Comparison of ENCODE assay signal across 10 mouse cellular contexts in the genomic region with DNA sequence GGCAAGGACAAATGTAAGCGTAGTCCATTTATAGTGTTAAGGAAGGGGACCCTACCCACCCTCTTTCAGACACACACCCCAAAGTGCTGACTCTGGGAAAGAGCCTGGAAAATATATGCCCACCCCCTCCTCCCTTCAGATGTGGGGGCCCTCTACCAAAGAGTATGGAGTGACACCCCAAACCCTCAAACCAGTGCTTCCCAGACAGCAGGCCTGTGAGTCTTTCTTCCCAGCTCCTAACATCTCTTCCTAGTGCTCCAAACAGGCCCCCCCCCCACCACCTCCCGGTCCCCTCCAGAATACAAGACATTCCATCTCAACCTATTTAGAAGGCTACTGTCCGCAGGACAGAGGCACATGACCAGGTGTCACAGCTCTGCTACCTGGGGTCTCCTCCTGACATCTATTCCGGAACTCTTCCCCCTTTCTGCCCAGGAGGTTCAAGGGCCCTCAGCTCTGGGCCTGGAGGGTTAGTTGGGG. TPM values are rescaled to one million over a fixed set of nuclear protein-coding genes. Genes with fewer than 3 reads are reported as not detected.
A peak's percentile ranks its signal among the peaks of the same experiment; 100 is the strongest.
DNase-seq lines count a peak whose midpoint lies in the region; ATAC-seq and TF ChIP-seq lines count a peak whose summit lies in the region.
"Had no signal": no experiment of that assay in that cellular context is flagged by ENCODE, and none has a peak within 500 bp of the region (broad histone marks: within the 10 kb centered on the region; RNA-seq: fewer than 3 reads in every experiment).

No protein-coding gene starts in this region.

- H3K27ac ChIP-seq in heart, embryonic 13.5 days (replicated peaks) = no peak overlapping the region
- H3K27ac ChIP-seq in forebrain, embryonic 14.5 days (ENCODE audit: low read depth, low read length) = peak overlapping the region; percentile 99
- H3K27ac ChIP-seq in limb, embryonic 11.5 days (replicated peaks; ENCODE audit: low read depth, low read length) = no peak overlapping the region
- H3K27ac ChIP-seq in neural tube, embryonic 13.5 days (replicated peaks) = peak overlapping the region; percentile 54
- no peak overlapping the region for H3K27ac ChIP-seq in liver, postnatal 0 days (ENCODE audit: low read depth)
- H3K27ac ChIP-seq: intestine, embryonic 15.5 days had no signal

- ATAC-seq in heart, embryonic 13.5 days (ENCODE audit: extremely low read depth, insufficient number of reproducible peaks, low FRiP score, low TSS enrichment) = no peak
- no peak for ATAC-seq in forebrain, embryonic 14.5 days
- ATAC-seq in limb, embryonic 11.5 days (ENCODE audit: insufficient number of reproducible peaks, low FRiP score, low TSS enrichment, low read depth) = no peak
- no peak for ATAC-seq in neural tube, embryonic 13.5 days (ENCODE audit: low read depth)
- no peak for ATAC-seq in liver, postnatal 0 days

- no peak for TF ChIP-seq CTCF in liver, postnatal 0 days (IDR thresholded peaks at IDR 0.05; ENCODE audit: low read depth)

- H3K4me2 ChIP-seq in heart, embryonic 13.5 days = peak overlapping the region; percentile 94
- peak overlapping the region; percentile 96 for H3K4me2 ChIP-seq in forebrain, embryonic 14.5 days (ENCODE audit: low read length)
- H3K4me2 ChIP-seq in limb, embryonic 11.5 days (ENCODE audit: low read depth, severe bottlenecking) = peak overlapping the region; percentile 17
- peak overlapping the region; percentile 95 for H3K4me2 ChIP-seq in neural tube, embryonic 13.5 days
- no peak overlapping the region for H3K4me2 ChIP-seq in liver, postnatal 0 days (ENCODE audit: low read depth, low read length)

- 0 out of 2 replicates have a peak overlapping the region, but pooled peaks have one; percentile 14 for H3K9ac ChIP-seq in heart, embryonic 13.5 days
- H3K9ac ChIP-seq in forebrain, embryonic 14.5 days (ENCODE audit: low read length) = peak overlapping the region; percentile 100
- no peak overlapping the region for H3K9ac ChIP-seq in limb, embryonic 11.5 days (ENCODE audit: low read length)
- H3K9ac ChIP-seq in neural tube, embryonic 13.5 days = peak overlapping the region; percentile 97; the same call in 1 of the 2 replicates
- H3K9ac ChIP-seq in liver, postnatal 0 days (replicated peaks) = no peak overlapping the region
- H3K9ac ChIP-seq: intestine, embryonic 15.5 days had no signal

- 48% methylated on average over 4 of the region's 4 CpGs for WGBS in heart, embryonic 13.5 days
- WGBS in forebrain, embryonic 14.5 days = 37% methylated on average over 4 of the region's 4 CpGs
- 31% methylated on average over 4 of the region's 4 CpGs for WGBS in limb, embryonic 11.5 days
- WGBS in neural tube, embryonic 13.5 days = 44% methylated on average over 4 of the region's 4 CpGs
- 57% methylated on average over 4 of the region's 4 CpGs for WGBS in liver, postnatal 0 days (ENCODE audit: insufficient replicate concordance)

- peaks cover 8% of the 10 kb centered on the region for H3K36me3 ChIP-seq in heart, embryonic 13.5 days
- H3K36me3 ChIP-seq in forebrain, embryonic 14.5 days (ENCODE audit: control insufficient read depth, insufficient read depth, low read length) = peaks cover 16% of the 10 kb centered on the region
- H3K36me3 ChIP-seq in limb, embryonic 11.5 days (ENCODE audit: control insufficient read depth, insufficient read depth, low read length) = no peaks in the 10 kb centered on the region
- no peaks in the 10 kb centered on the region for H3K36me3 ChIP-seq in neural tube, embryonic 13.5 days
- H3K36me3 ChIP-seq in liver, postnatal 0 days (replicated peaks; ENCODE audit: insufficient read depth, low read length) = no peaks in the 10 kb centered on the region
- H3K36me3 ChIP-seq: G1E; intestine, embryonic 15.5 days had no signal

- H3K27me3 ChIP-seq in heart, embryonic 13.5 days (replicated peaks) = peaks cover 44% of the 10 kb centered on the region
- H3K27me3 ChIP-seq in forebrain, embryonic 14.5 days (replicated peaks; ENCODE audit: control insufficient read depth, insufficient read depth, low read length) = no peaks in the 10 kb centered on the region
- H3K27me3 ChIP-seq in limb, embryonic 11.5 days (ENCODE audit: control insufficient read depth, insufficient read depth, low read length) = peaks cover 42% of the 10 kb centered on the region
- H3K27me3 ChIP-seq in neural tube, embryonic 13.5 days = peaks cover 30% of the 10 kb centered on the region
- H3K27me3 ChIP-seq in liver, postnatal 0 days (ENCODE audit: insufficient read depth, low read length) = peaks cover 52% of the 10 kb centered on the region

- H3K4me3 ChIP-seq in heart, embryonic 13.5 days = no peak overlapping the region
- H3K4me3 ChIP-seq in forebrain, embryonic 14.5 days (ENCODE audit: low read depth, low read length) = peak overlapping the region; percentile 99
- 0 out of 2 replicates have a peak overlapping the region, but pooled peaks have one; percentile 14 for H3K4me3 ChIP-seq in limb, embryonic 11.5 days (ENCODE audit: low read depth, low read length)
- H3K4me3 ChIP-seq in neural tube, embryonic 13.5 days = peak overlapping the region; percentile 87; the same call in 1 of the 2 replicates
- no peak overlapping the region for H3K4me3 ChIP-seq in liver, postnatal 0 days (ENCODE audit: low read depth, low read length)

- intact Hi-C loops in heart, postnatal 10 days (cut with DNase I) = loop anchor here (1.0 to 10.0 kb wide), 6 partner anchors 162 to 738 kb away; no protein-coding TSS in a partner anchor

- DNase-seq in heart, postnatal 10 days = no peak
- no peak for DNase-seq in forebrain, embryonic 14.5 days (ENCODE audit: low spot score)
- no peak for DNase-seq in limb, embryonic 11.5 days (ENCODE audit: low spot score)
- no peak for DNase-seq in embryo, embryonic 10 days (ENCODE audit: low spot score)
- no peak for DNase-seq in kidney, postnatal 25 days
- DNase-seq in liver, postnatal 0 days = no peak

- H3K9me3 ChIP-seq in heart, embryonic 13.5 days = no peaks in the 10 kb centered on the region
- H3K9me3 ChIP-seq in forebrain, embryonic 14.5 days (replicated peaks; ENCODE audit: control insufficient read depth, low read length) = no peaks in the 10 kb centered on the region
- no peaks in the 10 kb centered on the region for H3K9me3 ChIP-seq in limb, embryonic 11.5 days (ENCODE audit: control insufficient read depth, low read length)
- H3K9me3 ChIP-seq in neural tube, embryonic 13.5 days = no peaks in the 10 kb centered on the region
- H3K9me3 ChIP-seq in liver, postnatal 0 days (ENCODE audit: low read length) = no peaks in the 10 kb centered on the region
- H3K9me3 ChIP-seq: intestine, embryonic 15.5 days had no signal

- no peak for TF ChIP-seq EP300 in liver, postnatal 0 days (IDR thresholded peaks at IDR 0.05; ENCODE audit: low read depth)

- peaks cover 50% of the 10 kb centered on the region for H3K4me1 ChIP-seq in heart, embryonic 13.5 days
- peaks cover 11% of the 10 kb centered on the region; the same call in 1 of the 2 replicates for H3K4me1 ChIP-seq in forebrain, embryonic 14.5 days (ENCODE audit: control insufficient read depth, insufficient read depth, low read length)
- H3K4me1 ChIP-seq in limb, embryonic 11.5 days (ENCODE audit: control insufficient read depth, insufficient read depth, low read length) = peaks cover 31% of the 10 kb centered on the region
- peaks cover 60% of the 10 kb centered on the region for H3K4me1 ChIP-seq in neural tube, embryonic 13.5 days (replicated peaks)
- H3K4me1 ChIP-seq in liver, postnatal 0 days (ENCODE audit: insufficient read depth) = peaks cover 8% of the 10 kb centered on the region; the same call in 1 of the 2 replicates

RNA-seq across cellular contexts. Expression of a gene that starts 2.4 kb away (rescaled TPM):
- 7.2 and 8.2 TPM in 2 replicates for polyA plus RNA-seq in heart, embryonic 13.5 days (2015; fragmentation: Nextera tagmentation; extraction: Ambion mirVana)
- 10 to 100 TPM; 17.5 to 18.9 TPM for total RNA-seq in heart, postnatal 10 days (2021)
- polyA plus RNA-seq in forebrain, embryonic 14.5 days (2014; fragmentation: Nextera tagmentation; extraction: Ambion mirVana) = 57.2 and 71.2 TPM in 2 replicates
- 11.0 and 12.4 TPM in 2 replicates for polyA plus RNA-seq in limb, embryonic 11.5 days (2014; fragmentation: Nextera tagmentation; extraction: Ambion mirVana)
- 22.3 and 23.5 TPM in 2 replicates for polyA plus RNA-seq in neural tube, embryonic 13.5 days (2015; fragmentation: Nextera tagmentation; extraction: Ambion mirVana)
- 1.00 and 1.4 TPM in 2 replicates for polyA plus RNA-seq in liver, postnatal 0 days (2015; fragmentation: Nextera tagmentation; extraction: Ambion mirVana)
- polyA plus RNA-seq: G1E had no signal

Comparison
In these comparisons a context has a peak if more than half of its experiments do, and no peak if none do; other contexts are left out.
1. H3K27ac ChIP-seq: peak in forebrain, embryonic 14.5 days (single experiment) and neural tube, embryonic 13.5 days (single experiment); none in heart, embryonic 13.5 days (single experiment), limb, embryonic 11.5 days (single experiment) and liver, postnatal 0 days (single experiment).
2. H3K4me3 ChIP-seq: peak in forebrain, embryonic 14.5 days (single experiment), limb, embryonic 11.5 days (single experiment) and neural tube, embryonic 13.5 days (single experiment); none in heart, embryonic 13.5 days (single experiment) and liver, postnatal 0 days (single experiment).
3. H3K9ac ChIP-seq: peak in heart, embryonic 13.5 days (single experiment), forebrain, embryonic 14.5 days (single experiment) and neural tube, embryonic 13.5 days (single experiment); none in limb, embryonic 11.5 days (single experiment) and liver, postnatal 0 days (single experiment).